ENCODE assay signal across 22 mouse cellular contexts in the genomic region with DNA sequence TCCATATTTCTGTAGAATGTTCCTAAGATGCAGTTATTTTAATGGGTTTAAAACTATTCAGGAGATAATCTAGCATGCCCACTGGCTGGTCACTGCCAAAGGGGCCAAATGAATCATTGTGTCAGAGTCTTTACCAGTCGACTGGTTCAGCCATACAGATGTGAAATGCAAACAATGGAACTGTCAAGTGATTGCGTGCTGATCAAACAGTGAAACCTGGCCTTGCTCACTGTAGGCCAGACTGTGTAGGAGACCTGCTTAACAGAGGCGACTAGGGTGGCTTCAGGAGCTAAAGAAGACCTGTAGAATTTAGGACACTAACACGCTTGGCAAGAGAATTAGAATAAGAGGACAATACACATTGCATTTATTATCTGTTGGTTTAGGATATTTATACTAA.
DNase-seq lines count a peak whose midpoint lies in the region; ATAC-seq lines count a peak whose summit lies in the region.
"Had no signal": no experiment of that assay in that cellular context is flagged by ENCODE, and none has a peak within 500 bp of the region (broad histone marks: within the 10 kb centered on the region; RNA-seq: fewer than 3 reads in every experiment).

No protein-coding gene starts in this region.

- no peaks in the 10 kb centered on the region for H3K27me3 ChIP-seq in kidney, embryonic 14.5 days (ENCODE audit: control insufficient read depth, insufficient read depth, low read length)
- H3K27me3 ChIP-seq in midbrain, embryonic 11.5 days (ENCODE audit: control insufficient read depth, insufficient read depth, low read length), result no peaks in the 10 kb centered on the region
- H3K27me3 ChIP-seq in midbrain, embryonic 10.5 days (ENCODE audit: low read depth, poor library complexity, severe bottlenecking), result no peaks in the 10 kb centered on the region
- H3K27me3 ChIP-seq: forebrain, embryonic 13.5 days; heart, embryonic 13.5 days; hindbrain, embryonic 15.5 days; kidney, embryonic 15.5 days; megakaryocyte, embryonic 14.5 days had no signal

- no peak overlapping the region for H3K4me2 ChIP-seq in kidney, embryonic 14.5 days (replicated peaks; ENCODE audit: low read depth, low read length)
- no peak overlapping the region for H3K4me2 ChIP-seq in midbrain, embryonic 11.5 days
- H3K4me2 ChIP-seq: forebrain, embryonic 13.5 days; heart, embryonic 13.5 days; hindbrain, embryonic 15.5 days; kidney, embryonic 15.5 days had no signal

- 0 out of 2 replicates have a peak, but pooled peaks have one; percentile 62 for ATAC-seq in kidney, embryonic 14.5 days (ENCODE audit: low FRiP score, low TSS enrichment)
- peak; percentile 62 for ATAC-seq in midbrain, embryonic 11.5 days (ENCODE audit: low FRiP score)
- ATAC-seq: forebrain, embryonic 13.5 days had no signal

- H3K4me1 ChIP-seq in kidney, embryonic 14.5 days (ENCODE audit: control insufficient read depth, insufficient read depth, low read length), result no peaks in the 10 kb centered on the region
- H3K4me1 ChIP-seq in midbrain, embryonic 11.5 days (ENCODE audit: control insufficient read depth, insufficient read depth, low read length), result no peaks in the 10 kb centered on the region
- peaks cover 19% of the 10 kb centered on the region for H3K4me1 ChIP-seq in midbrain, embryonic 10.5 days
- H3K4me1 ChIP-seq: hindbrain, embryonic 15.5 days; kidney, embryonic 15.5 days had no signal

- no peaks in the 10 kb centered on the region for H3K9me3 ChIP-seq in kidney, embryonic 14.5 days (ENCODE audit: control insufficient read depth, low read length)
- H3K9me3 ChIP-seq in midbrain, embryonic 11.5 days (ENCODE audit: control insufficient read depth, low read length), result no peaks in the 10 kb centered on the region
- no peaks in the 10 kb centered on the region for H3K9me3 ChIP-seq in midbrain, embryonic 10.5 days (replicated peaks)
- H3K9me3 ChIP-seq: forebrain, embryonic 13.5 days; heart, embryonic 13.5 days; hindbrain, embryonic 15.5 days; kidney, embryonic 15.5 days; megakaryocyte, embryonic 14.5 days had no signal

- H3K36me3 ChIP-seq in kidney, embryonic 14.5 days (ENCODE audit: control insufficient read depth, insufficient read depth, low read length), result no peaks in the 10 kb centered on the region
- no peaks in the 10 kb centered on the region for H3K36me3 ChIP-seq in midbrain, embryonic 11.5 days (ENCODE audit: control insufficient read depth, insufficient read depth, low read length)
- no peaks in the 10 kb centered on the region for H3K36me3 ChIP-seq in midbrain, embryonic 10.5 days
- H3K36me3 ChIP-seq: heart, embryonic 13.5 days; hindbrain, embryonic 15.5 days; kidney, embryonic 15.5 days had no signal

- H3K4me3 ChIP-seq in kidney, embryonic 14.5 days (ENCODE audit: low read length), result no peak overlapping the region
- H3K4me3 ChIP-seq in midbrain, embryonic 11.5 days (ENCODE audit: low read depth, low read length), result no peak overlapping the region
- H3K4me3 ChIP-seq in midbrain, embryonic 10.5 days, result no peak overlapping the region
- H3K4me3 ChIP-seq: forebrain, embryonic 13.5 days; heart, adult 2 months; heart, embryonic 13.5 days; hindbrain, embryonic 15.5 days; kidney, embryonic 15.5 days; left cerebral cortex, adult 2 months; megakaryocyte, embryonic 14.5 days had no signal

- H3K27ac ChIP-seq in kidney, embryonic 14.5 days (ENCODE audit: low read depth, low read length), result no peak overlapping the region
- H3K27ac ChIP-seq in midbrain, embryonic 11.5 days (ENCODE audit: low read depth, low read length), result no peak overlapping the region
- no peak overlapping the region for H3K27ac ChIP-seq in midbrain, embryonic 10.5 days (replicated peaks)
- H3K27ac ChIP-seq: forebrain, embryonic 13.5 days; heart, adult 2 months; heart, embryonic 13.5 days; hindbrain, embryonic 15.5 days; kidney, embryonic 15.5 days; left cerebral cortex, adult 2 months had no signal

- no peak for DNase-seq in kidney, adult 8-10 months
- no peak for DNase-seq in midbrain, embryonic 11.5 days (ENCODE audit: low spot score, missing footprints)
- no peak for DNase-seq in midbrain, embryonic 10.5 days (ENCODE audit: low spot score)
- peak; percentile 10 for DNase-seq in A20 (ENCODE audit: low read depth, low spot score)
- peak; percentile 18 for DNase-seq in embryo, embryonic 11 days
- no peak for DNase-seq in layer of hippocampus, adult 18-20 months (ENCODE audit: low spot score in 2 of 2)
- DNase-seq: adrenal gland, adult 2 months; cerebellum, adult 11 months; cerebellum, postnatal 10 days; gastrocnemius, postnatal 36 days; heart, adult 2 months; heart, postnatal 14 days; lung, adult 2 months; lung, postnatal 36 days; thymus, postnatal 14 days had no signal

- 22% methylated on average over 4 of the region's 4 CpGs for WGBS in kidney, embryonic 14.5 days
- WGBS in midbrain, embryonic 11.5 days, result 29% methylated on average over 4 of the region's 4 CpGs
- WGBS in midbrain, embryonic 10.5 days, result 28% methylated on average over 4 of the region's 4 CpGs

- no peak overlapping the region for H3K9ac ChIP-seq in kidney, embryonic 14.5 days (ENCODE audit: low read depth, low read length)
- H3K9ac ChIP-seq in midbrain, embryonic 11.5 days (ENCODE audit: low read length), result no peak overlapping the region
- H3K9ac ChIP-seq: forebrain, embryonic 13.5 days; heart, embryonic 13.5 days; hindbrain, embryonic 15.5 days; kidney, embryonic 15.5 days had no signal

Comparison
In these comparisons a context has a peak if more than half of its experiments do, and no peak if none do; other contexts are left out.
1. DNase-seq: peak in A20 (single experiment) and embryo, embryonic 11 days (single experiment); none in kidney, adult 8-10 months (0 of 2), midbrain, embryonic 11.5 days (single experiment), midbrain, embryonic 10.5 days (single experiment) and layer of hippocampus, adult 18-20 months (0 of 2).